Mouse (Mus musculus) ZHBTc4 (cell line): ENCODE measurements at regions not wholly inside any gene's neighbourhood (a gene's known extent, or its start where the extent isn't known, plus 50 kb on each side); places are given as distances from the start of the nearest gene placed in this dataset.

Source experiments
- DNase-seq: peaks from one replicate; pipeline ENCODE4 v3.0.0-alpha.2; 2011; ENCODE audit warnings: low read depth, low spot score

DNA sequence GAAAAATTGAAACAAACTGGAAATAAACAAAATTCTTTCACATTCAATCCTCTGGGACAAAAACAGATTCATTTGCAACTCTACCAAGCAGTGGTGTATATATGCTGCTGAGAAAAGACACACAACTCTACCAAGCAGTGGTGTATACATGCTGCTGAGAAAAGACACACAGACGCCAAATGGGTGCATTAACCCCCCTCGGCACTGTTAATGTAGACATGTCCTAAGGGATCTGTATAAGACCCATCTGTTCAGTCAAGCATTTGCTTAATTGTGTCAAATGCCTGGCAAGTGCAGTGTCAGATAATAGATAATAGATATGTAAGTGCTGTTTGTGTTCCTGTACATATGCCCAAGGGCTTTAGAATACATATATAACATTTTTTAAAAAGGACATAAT is 1035.2 kb upstream of the B3galt2 start:
- no peak for DNase-seq

DNA sequence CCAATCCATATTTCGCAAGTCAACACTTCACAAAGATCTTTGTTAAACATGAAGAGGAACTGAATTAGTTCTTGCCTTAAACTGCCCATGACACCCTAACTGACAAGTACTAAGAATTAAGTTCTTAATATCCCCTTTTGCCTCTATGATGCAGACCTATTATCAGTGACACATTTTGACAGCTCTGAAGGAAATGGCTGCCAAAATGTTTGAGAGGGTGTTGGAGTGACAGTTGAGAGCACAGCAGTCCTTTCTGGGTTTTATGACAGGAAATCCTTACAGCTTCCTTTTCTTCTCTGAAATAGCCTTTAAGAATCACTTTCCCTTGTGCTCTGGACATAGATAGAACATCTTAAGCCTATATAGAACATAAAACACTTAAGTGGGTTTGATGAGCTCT is 1034.4 kb upstream of the B3galt2 start:
- DNase-seq, result no peak

DNA sequence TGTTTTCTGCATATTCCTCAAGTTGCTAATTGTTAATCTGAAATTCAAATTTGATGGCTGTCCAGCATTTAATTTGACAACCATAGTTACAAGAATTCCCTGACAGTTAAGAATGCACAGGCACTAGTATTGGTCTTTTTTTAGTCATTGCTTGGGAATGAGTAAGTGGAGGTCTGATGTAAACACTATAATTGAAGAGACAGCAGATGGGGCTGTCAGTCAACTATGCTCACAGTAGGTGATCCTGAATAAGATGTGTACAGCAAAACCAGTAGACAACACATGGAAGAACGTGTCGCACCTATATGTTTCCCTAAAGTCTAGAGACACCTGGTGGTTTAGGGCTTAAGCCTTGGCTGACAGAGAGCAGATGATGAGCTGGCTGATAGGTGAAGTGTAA is 1019.0 kb upstream of the B3galt2 start:
- DNase-seq, result no peak

DNA sequence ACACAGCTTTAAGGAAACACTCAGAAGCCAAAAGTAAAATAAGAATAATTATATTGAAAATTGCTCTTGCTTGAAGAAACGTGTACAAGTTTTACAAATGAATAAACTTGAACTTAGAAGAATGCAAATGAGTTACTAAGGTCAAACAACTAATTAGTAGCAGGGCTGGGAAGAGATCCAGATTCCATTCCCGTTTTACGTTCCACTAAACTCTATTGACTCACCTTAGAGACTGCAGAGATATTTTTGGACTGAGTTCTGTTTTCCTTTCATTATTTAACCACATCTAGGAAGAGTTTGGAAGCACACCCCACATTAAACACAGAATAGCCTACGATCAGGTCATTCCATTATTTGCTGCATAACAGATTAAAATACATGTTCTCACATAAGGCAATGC is 1016.2 kb upstream of the B3galt2 start:
- no peak for DNase-seq

DNA sequence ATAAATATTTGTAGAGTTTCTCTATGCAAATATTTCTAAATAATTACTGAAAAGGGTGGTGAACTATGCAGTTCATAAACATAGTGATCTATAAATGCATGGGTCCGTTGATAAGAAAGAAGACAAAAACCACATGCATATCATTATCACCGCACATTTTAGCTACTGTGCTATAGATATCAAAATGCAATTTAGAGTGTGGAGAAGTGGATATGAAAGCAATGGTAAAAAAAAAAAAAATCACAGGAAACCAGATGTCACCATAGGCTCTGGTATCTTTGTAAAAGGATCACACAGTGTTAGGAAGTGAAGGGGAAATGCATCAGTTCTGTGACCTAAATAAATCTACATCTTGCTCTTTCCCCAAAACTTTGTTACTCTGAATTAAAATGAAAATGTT is 985.2 kb upstream of the B3galt2 start:
- no peak for DNase-seq

DNA sequence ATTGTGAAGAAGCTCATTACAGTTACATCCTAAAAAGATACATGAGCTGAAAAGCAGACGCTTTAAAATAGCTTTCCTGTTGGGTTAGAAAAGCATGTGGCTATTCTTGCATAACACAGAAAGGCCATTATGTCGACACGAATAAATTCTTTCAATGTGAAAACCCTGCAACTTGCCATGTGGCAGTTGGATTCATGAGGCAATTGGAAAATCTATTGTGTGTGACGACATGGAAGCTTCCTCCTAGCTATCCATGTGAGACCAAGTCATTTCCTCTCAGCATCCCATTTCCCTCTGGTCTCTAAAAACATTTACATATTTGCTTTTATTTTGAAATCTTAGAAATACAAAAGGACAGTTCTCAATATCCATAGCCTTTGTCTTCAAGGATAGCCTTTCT is 975.2 kb upstream of the B3galt2 start:
- no peak for DNase-seq

DNA sequence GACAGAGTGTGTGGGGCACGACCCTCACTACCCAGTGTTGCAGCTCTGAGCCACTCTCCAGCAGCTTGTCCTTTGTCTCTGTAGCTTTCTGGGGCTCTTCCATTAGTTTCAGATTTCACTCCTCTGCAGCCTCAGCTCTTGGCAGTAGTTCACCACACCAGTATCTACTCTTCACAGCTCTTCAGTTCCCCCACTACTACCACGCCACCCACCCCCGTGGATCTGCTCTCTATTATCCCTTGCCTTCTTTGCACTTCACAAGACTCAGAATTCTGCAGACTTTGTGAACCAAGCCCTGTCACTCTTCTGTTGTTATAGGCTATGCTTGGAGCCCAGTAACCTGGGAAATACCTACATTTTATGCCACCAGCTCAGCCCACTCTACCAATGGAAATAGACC is 960.5 kb upstream of the B3galt2 start:
- no peak for DNase-seq

DNA sequence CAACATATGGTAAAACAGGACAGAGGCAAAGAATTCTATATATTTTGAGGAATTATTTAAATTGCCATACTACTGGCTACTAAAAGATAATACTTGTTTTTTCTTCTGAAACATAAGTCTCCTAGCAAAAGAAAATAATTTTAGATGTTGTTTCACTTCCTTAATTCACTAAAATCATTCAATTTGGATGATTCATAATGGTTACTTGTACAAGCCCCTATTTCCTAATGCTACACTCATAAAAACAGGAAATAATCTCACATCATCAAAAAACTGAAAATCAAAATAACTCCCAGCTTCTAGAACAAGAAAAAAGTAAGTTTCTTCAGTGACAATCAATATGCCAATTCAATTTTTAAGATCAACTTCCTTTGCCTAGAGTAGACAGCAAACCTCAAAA is 951.6 kb upstream of the B3galt2 start:
- DNase-seq, result no peak

DNA sequence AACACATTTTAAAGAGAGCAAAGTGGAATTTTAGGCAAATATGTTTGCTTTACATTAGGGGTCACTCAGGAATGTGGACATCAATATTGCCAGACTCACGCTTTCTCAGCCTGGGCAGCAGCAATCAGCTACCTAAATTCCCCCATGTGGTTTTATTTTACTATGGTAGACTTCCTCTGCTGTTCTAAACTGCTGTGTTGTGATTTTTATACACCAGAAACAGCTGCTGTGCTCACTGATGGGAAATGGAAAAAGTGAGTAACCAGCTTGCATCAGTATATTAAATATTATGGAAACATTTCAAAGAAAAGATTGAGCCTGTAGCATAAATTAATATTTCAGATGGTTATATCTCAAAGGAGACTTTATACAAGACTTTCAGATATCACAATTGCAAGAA is 945.3 kb upstream of the B3galt2 start:
- DNase-seq, result no peak

DNA sequence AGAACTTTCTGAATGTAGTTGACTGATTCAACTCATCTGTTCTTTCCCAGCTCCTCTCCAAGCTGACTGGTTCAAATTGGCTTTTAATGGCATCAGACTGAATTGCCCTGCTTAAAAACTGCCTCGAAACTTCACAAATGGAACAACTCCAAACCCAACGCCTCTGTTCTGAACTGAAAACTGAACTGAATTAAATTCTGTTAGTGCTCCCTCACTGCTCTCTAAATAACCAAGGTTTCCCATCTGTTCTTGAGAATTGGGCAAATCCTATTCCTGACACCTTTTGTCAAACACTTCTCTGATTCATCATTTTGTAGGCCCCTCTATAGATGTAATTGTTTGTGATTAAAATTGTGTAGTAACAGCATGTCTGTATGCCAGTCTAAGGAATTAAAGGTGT is 932.2 kb upstream of the B3galt2 start:
- DNase-seq, result no peak

DNA sequence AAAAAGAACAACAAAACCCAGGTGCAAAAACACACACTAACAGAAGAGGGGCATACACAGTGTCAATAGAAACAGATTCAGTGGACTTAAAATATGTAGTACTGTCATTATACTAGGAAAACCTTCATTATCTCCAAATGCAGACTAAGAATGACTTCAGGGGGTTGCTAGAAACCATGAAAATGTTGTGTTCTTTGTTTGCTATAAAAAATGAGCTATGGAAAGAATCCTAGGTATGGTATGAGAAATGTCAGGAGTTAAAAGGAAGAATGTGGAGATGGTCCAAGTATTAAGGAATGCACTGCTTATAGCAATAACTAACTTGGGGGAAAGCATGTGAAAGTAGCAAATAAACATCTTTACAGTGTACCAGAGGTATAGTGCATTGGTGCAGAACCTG is 910.2 kb upstream of the B3galt2 start:
- no peak for DNase-seq

DNA sequence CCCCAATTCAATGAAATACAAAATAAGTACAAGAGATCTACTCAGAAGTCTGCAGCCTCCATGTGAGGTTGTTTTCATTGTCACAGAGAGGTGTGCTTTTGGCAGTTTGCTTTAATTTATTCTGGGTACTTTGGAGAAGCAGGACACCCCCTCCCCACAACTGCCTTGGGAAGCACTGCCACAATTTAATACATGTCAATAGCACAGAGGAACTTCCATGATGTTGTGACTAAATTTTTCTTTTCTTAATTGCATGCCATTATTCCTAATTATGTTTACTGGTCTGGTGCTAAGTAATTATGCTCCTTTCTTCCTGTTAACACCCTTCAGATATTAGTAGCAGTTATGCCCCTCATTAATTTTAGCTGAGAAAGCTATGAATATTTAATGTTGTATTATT is 906.4 kb upstream of the B3galt2 start:
- no peak for DNase-seq

DNA sequence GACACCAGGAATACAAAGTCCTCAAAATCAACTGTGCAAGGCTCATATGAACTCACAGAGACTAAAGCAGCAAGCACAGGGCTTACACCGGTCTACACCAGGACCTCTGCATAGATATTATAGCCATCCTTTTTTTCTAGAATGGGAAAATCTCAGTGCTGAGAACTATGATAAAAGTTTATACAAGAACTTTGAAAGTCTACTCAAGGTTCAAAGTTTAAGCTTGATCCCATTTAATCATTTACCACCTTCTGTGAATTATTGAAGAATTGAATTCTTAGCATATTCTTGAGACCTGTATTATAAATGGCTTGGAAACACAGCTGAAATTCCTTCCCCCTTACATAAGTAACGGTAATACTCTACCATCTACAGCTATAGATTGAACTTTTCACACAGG is 902.1 kb upstream of the B3galt2 start:
- no peak for DNase-seq

DNA sequence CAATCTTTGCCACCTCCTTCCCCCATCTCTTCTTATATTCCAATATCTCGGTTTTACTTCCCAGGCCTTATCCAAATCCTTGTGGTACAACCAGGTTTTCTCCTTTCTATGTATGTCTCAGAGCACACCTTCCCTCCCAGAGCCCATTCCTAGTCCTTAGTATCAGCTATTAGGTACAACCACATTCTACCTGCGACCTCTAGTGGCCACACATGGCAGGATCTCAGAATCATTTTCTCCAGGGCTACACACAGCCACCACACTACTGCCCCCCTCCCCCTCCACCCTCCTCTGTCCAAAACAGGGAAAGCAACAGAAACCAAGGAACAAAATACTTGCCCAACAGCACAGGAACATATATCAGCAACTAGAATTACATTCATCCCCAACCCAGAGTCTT is 898.2 kb upstream of the B3galt2 start:
- peak; percentile 79 for DNase-seq

DNA sequence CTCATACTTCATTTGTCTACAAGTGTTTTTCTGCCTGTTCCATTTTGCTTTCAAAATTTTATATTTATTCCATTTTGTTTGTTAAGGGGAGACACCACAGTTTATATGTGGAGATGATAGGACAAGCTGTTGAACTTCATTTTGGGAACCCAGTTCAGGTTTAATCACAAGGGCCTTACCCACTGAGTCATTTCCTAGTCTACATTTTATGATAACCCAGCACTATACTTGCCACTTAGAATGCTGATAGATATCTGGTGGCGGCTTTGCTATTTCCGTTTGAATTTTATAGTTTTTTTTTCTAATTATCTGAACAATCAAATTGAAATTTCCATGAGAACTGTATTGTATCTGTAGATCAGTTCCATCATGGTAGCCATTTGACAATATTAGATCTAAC is 869.5 kb upstream of the B3galt2 start:
- no peak for DNase-seq
